Mouse (Mus musculus) liver, adult 2 months (tissue): ENCODE measurements around the gene Focad.

Experiments
- CTCF ChIP-seq: fragments of 200-500 bp; IDR thresholded peaks from 2 replicates; pipeline ENCODE4 v1.5.1; 2011; ENCODE audit warnings: low read depth, low read length, control low read depth
- POLR2A ChIP-seq: fragments of 200-500 bp; IDR thresholded peaks from 2 replicates; pipeline ENCODE4 v1.6.1; 2011; ENCODE audit warnings: low read length, control low read depth; ENCODE audit not compliant: insufficient read depth; ENCODE audit errors: extremely low read depth

DNA sequence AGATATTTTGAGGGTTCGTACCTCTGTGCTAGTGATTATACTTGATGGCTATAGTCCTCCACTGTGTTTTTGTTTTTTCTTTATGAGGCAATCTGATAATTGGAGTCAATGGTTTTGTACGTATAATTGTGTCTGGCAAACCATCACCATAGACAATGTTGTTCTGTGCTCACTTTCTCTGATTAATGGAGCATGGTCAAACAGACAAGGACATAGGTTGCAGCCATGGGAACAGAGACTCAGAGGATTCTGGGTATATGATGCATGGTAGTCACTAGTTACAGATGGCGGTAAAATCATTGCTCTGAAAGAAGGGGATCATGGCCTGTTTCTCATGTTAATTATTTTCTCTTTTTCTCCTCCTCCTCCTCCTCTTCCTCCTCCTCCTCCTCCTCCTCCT is 205.1 kb downstream of the Focad start:
- no peak for TF ChIP-seq POLR2A
- no peak for TF ChIP-seq CTCF
